Mouse (Mus musculus) lung, postnatal 0 days (tissue): Measurements from ENCODE around the gene Sbno2. TPM values are rescaled to one million over a fixed set of nuclear protein-coding genes. Genes with fewer than 3 reads are reported as not detected.

ENCODE experiments used
- ATAC-seq: fragments of 200-750 bp; cut with Nextera tagmentation; 2 replicates; pipeline ENCODE4 v1.8.0; 2017; ENCODE audit warnings: moderate library complexity
- DNase-seq: peaks from one replicate; pipeline ENCODE4 v3.0.0-alpha.2; 2016; ENCODE audit warnings: low spot score
- H3K27ac ChIP-seq: fragments of 300-500 bp; sonication (generic); 2 replicates; pipeline ENCODE4 v1.5.1; 2014; ENCODE audit warnings: antibody characterized with exemption, mild to moderate bottlenecking, low read length, mixed read lengths
- H3K27me3 ChIP-seq: fragments of 300-500 bp; sonication (generic); replicated peaks from 2 replicates; pipeline ENCODE4 v1.6.1; 2014; ENCODE audit warnings: low read length, mixed read lengths; ENCODE audit not compliant: insufficient read depth
- H3K36me3 ChIP-seq: fragments of 300-500 bp; sonication (generic); 2 replicates; pipeline ENCODE4 v1.6.1; 2014; ENCODE audit warnings: low read length, mixed read lengths; ENCODE audit not compliant: insufficient read depth
- H3K4me1 ChIP-seq: fragments of 300-500 bp; sonication (generic); 2 replicates; pipeline ENCODE4 v1.6.1; 2014; ENCODE audit warnings: antibody characterized with exemption, low read depth, low read length, mixed read lengths; ENCODE audit not compliant: insufficient read depth
- H3K4me2 ChIP-seq: fragments of 300-500 bp; sonication (generic); replicated peaks from 2 replicates; pipeline ENCODE4 v1.6.1; 2014; ENCODE audit warnings: low read depth, mild to moderate bottlenecking, low read length, moderate library complexity, mixed read lengths
- H3K4me3 ChIP-seq: fragments of 300-500 bp; sonication (generic); 2 replicates; pipeline ENCODE4 v1.5.1; 2014; ENCODE audit warnings: low read depth, low read length
- H3K9ac ChIP-seq: fragments of 300-500 bp; sonication (generic); replicated peaks from 2 replicates; pipeline ENCODE4 v1.6.1; 2014; ENCODE audit warnings: low read depth, mild to moderate bottlenecking
- H3K9me3 ChIP-seq: fragments of 300-500 bp; sonication (generic); 2 replicates; pipeline ENCODE4 v1.6.1; 2016; ENCODE audit warnings: low read length, mixed read lengths
- CTCF ChIP-seq: IDR thresholded peaks from 2 replicates; pipeline ENCODE4 v1.5.1; 2016; ENCODE audit warnings: antibody characterized with exemption, mild to moderate bottlenecking
- EP300 ChIP-seq: IDR thresholded peaks from 2 replicates; pipeline ENCODE4 v1.6.1; 2016; ENCODE audit warnings: antibody characterized with exemption, mild to moderate bottlenecking, control low read depth
- WGBS: fragments of 180-500 bp; shearing (Covaris S2); extraction: QIAGEN DNeasy Blood & Tissue Kit; methylation state at CpG from one replicate; pipeline ENCODE4 v1.1.7; 2014; 5-methylcytosine and 5-hydroxymethylcytosine counted together
- polyA plus RNA-seq: library from polyadenylated mRNA; unstranded; fragments of >200 nt; fragmentation: Nextera tagmentation; extraction: Ambion mirVana; gene quantifications from 2 replicates; pipeline ENCODE4 v1.2.1, GENCODE M21; 2015

Gene Sbno2
- polyA plus RNA-seq, 1 experiment from 2014 or later = 17.5 TPM

- ATAC-seq = peak; percentile 42
- peak overlapping the region; percentile 23; the same call in 1 of the 2 replicates for H3K9ac ChIP-seq
- no peaks in the 10 kb centered on the region for H3K9me3 ChIP-seq
- H3K27me3 ChIP-seq = no peaks in the 10 kb centered on the region
- H3K27ac ChIP-seq = peak overlapping the region; percentile 81
- peak overlapping the region; percentile 39 for H3K4me2 ChIP-seq
- H3K4me3 ChIP-seq = no peak overlapping the region
- 18% methylated on average over 20 of the region's 20 CpGs for WGBS
- H3K36me3 ChIP-seq = no peaks in the 10 kb centered on the region
- TF ChIP-seq EP300 (no peak), CTCF (peak; percentile 33; the same call in 1 of the 2 replicates)
- peaks cover 16% of the 10 kb centered on the region for H3K4me1 ChIP-seq
- peak; percentile 62 for DNase-seq
Observed at GRCm38 (mm10) chr10:80019471-80020131, 85.8 kb downstream of the Sbno2 start.

GRCm38 (mm10) chr10:80018739-80019297, 86.6 kb downstream of the Sbno2 start:
- WGBS = 3% methylated on average over 12 of the region's 15 CpGs
- H3K9ac ChIP-seq = no peak overlapping the region
- H3K9me3 ChIP-seq = no peaks in the 10 kb centered on the region
- peak; percentile 82 for DNase-seq
- peak overlapping the region; percentile 81 for H3K27ac ChIP-seq
- peak; percentile 80 for ATAC-seq
- H3K27me3 ChIP-seq = 0 out of 2 replicates have a peak, but pooled peaks cover under 1% of the 10 kb centered on the region
- TF ChIP-seq EP300 (0 out of 2 replicates have a peak, but pooled peaks have one; percentile 20), CTCF (peak; percentile 27)
- H3K4me2 ChIP-seq = peak overlapping the region; percentile 39
- H3K36me3 ChIP-seq = no peaks in the 10 kb centered on the region
- H3K4me1 ChIP-seq = peaks cover 20% of the 10 kb centered on the region
- H3K4me3 ChIP-seq = no peak overlapping the region

DNA sequence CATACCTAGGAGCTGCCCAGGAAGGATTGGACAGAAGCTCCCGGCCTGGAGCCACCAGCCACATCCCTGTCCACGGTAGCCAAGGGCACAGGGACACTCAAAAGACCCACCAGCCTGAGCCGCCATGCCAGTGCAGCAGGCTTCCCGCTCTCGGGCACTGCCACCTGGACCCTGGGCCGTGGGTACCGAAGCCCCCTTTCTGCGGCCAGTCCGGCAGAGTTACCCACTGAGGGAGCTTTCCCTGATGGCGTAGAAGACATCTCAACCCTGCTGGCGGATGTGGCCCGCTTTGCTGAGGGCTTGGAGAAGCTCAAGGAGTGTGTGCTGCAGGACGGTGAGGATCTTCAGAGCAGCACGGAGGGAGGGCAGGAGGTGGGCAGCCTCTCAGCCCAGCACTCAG, 87.6 kb downstream of the Sbno2 start:
- Histone ChIP-seq H3K4me1 (peaks cover 20% of the 10 kb centered on the region), H3K4me2 (peak overlapping the region; percentile 23; the same call in 1 of the 2 replicates), H3K27ac (peak overlapping the region; percentile 87), H3K4me3 (no peak overlapping the region), H3K27me3 (peaks cover 7% of the 10 kb centered on the region; the same call in 1 of the 2 replicates), H3K36me3 (no peaks in the 10 kb centered on the region), H3K9ac (no peak overlapping the region), H3K9me3 (no peaks in the 10 kb centered on the region)
- DNase-seq (no peak), ATAC-seq (no peak)
- TF ChIP-seq CTCF (no peak), EP300 (no peak)
- WGBS = 71% methylated on average over 14 of the region's 14 CpGs

DNA sequence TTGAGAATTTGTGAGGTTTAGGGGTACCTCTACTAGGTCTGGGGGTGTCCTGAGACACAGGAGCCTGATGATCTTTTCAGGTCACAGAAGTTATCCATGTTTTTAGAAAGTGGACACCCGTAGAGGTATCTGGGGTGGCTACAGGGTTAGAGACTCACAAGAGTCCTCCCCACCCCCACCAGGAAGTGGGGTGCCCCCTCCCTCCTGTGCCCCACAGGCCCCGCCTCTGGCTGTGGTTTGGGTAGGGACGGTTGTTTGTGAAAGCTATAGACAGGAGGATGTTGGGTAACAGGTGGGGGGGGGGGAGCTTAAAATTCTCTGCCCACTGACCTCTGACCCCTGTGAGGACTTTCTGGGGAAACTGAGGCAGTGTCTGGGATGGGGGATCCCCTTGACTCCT, 88.0 kb downstream of the Sbno2 start:
- peak; percentile 57 for DNase-seq
- peak overlapping the region; percentile 87 for H3K27ac ChIP-seq
- H3K9me3 ChIP-seq = no peaks in the 10 kb centered on the region
- WGBS = 60% methylated on average over 3 of the region's 3 CpGs
- peaks cover 7% of the 10 kb centered on the region; the same call in 1 of the 2 replicates for H3K27me3 ChIP-seq
- no peak overlapping the region for H3K9ac ChIP-seq
- peak overlapping the region; percentile 14; the same call in 1 of the 2 replicates for H3K4me3 ChIP-seq
- no peaks in the 10 kb centered on the region for H3K36me3 ChIP-seq
- ATAC-seq = no peak
- no peak for TF ChIP-seq CTCF
- TF ChIP-seq EP300 = no peak
- H3K4me2 ChIP-seq = peak overlapping the region; percentile 43
- H3K4me1 ChIP-seq = peaks cover 20% of the 10 kb centered on the region

- H3K9me3 ChIP-seq = no peaks in the 10 kb centered on the region
- no peak for ATAC-seq
- H3K4me2 ChIP-seq = peak overlapping the region; percentile 43
- peaks cover 20% of the 10 kb centered on the region for H3K4me1 ChIP-seq
- WGBS = 73% methylated on average over 10 of the region's 10 CpGs
- H3K4me3 ChIP-seq = peak overlapping the region; percentile 14; the same call in 1 of the 2 replicates
- H3K27me3 ChIP-seq = peaks cover 7% of the 10 kb centered on the region; the same call in 1 of the 2 replicates
- no peak for DNase-seq
- peak overlapping the region; percentile 87 for H3K27ac ChIP-seq
- no peaks in the 10 kb centered on the region for H3K36me3 ChIP-seq
- TF ChIP-seq CTCF (no peak), EP300 (no peak)
- no peak overlapping the region for H3K9ac ChIP-seq
Observed at GRCm38 (mm10) chr10:80016931-80017330, 88.4 kb downstream of the Sbno2 start.

- DNase-seq (peak; percentile 78), ATAC-seq (peak; percentile 21)
- H3K27ac ChIP-seq = peak within 1 kb of the TSS; percentile 87
- peaks cover 20% of the 10 kb centered on the region for H3K4me1 ChIP-seq
- peak within 1 kb of the TSS; percentile 30 for H3K9ac ChIP-seq
- no peaks in the 10 kb centered on the region for H3K9me3 ChIP-seq
- no peaks in the 10 kb centered on the region for H3K36me3 ChIP-seq
- H3K4me2 ChIP-seq = peak within 1 kb of the TSS; percentile 43
- peak within 1 kb of the TSS; percentile 14; the same call in 1 of the 2 replicates for H3K4me3 ChIP-seq
- WGBS = 55% methylated on average over 11 of the region's 11 CpGs
- TF ChIP-seq EP300 (no peak), CTCF (no peak)
- H3K27me3 ChIP-seq = peaks cover 7% of the 10 kb centered on the region; the same call in 1 of the 2 replicates
Observed at GRCm38 (mm10) chr10:80016511-80016910, 88.9 kb downstream of the Sbno2 start, which contains the start of gene Arhgap45. Arhgap45 (plus strand) TSS chr10:80016653.
